Mouse (Mus musculus): ENCODE data around the gene Gstp3.
A peak's percentile ranks its signal among the peaks of the same experiment; 100 is the strongest.
"Not testable (repeated sequence)": the region's sequence is repeated elsewhere in the genome, so short reads cannot be mapped to it uniquely, and the experiment has no call there.

Gstp3 gene

DNA sequence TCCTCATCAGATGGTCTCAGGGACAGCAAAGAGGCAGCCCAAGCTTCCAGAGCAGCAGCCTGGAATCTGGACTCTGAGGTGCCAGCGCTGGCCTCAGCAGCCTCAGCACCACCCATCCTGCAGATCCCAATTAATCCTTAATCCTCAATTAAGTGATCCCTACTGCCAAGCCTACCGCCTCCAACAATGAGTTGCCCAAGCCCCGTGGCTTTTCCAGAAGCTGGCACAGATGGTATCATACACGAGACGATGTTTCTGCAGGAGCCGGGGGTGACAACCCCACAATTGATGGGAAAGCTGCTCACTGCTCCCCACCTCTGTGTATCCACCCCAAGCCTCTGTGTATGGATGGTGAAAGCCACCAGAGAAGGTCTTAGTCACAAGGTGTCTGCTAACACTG lies 29.8 kb upstream of the Gstp3 start:
- no peak for DNase-seq

DNA sequence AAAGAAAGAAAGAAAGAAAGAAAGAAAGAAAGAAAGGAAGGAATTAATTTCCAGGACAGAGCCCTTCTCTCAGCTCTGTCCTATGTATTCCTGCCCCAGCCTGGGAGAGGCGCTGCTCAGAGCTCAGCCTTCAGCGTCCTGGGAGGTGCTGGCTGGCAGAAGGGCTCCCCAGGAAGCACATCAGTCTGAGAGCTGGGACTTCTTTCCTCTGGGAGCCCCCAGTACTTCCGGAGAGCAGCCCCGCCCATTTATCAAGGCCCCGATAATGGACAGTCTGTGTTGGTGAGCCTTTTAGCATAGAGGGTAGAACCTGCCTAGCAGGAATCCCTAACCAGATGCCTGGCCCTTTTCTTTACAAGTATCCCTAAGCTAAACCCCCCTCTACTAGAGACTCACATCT lies 28.8 kb upstream of the Gstp3 start:
- no peak for DNase-seq

DNA sequence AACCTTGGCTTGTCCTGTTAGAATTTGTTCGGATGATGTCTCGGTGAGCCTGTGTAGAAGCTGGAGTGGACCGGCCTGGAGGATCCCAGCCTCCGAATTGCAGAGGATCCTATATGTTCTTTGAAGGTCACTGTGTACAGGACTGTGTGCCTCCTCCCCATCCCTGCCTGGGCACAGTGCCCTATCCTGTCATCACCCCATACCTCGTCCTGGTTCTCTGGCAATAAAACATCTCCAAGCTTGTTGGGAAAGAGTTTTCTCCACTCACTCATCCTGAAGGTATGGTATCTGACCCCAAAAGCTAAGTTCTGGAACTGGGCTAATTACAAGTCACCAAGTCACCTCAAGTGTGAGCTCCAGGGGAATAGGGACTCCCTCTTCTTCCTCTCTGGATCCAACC lies 27.7 kb upstream of the Gstp3 start:
- DNase-seq, result peak in 1 of 2 experiments; percentile 16

- no peak for DNase-seq
These were observed 26.8 kb upstream of the Gstp3 start for GRCm38 (mm10) chr19:4086156-4086555.

DNA sequence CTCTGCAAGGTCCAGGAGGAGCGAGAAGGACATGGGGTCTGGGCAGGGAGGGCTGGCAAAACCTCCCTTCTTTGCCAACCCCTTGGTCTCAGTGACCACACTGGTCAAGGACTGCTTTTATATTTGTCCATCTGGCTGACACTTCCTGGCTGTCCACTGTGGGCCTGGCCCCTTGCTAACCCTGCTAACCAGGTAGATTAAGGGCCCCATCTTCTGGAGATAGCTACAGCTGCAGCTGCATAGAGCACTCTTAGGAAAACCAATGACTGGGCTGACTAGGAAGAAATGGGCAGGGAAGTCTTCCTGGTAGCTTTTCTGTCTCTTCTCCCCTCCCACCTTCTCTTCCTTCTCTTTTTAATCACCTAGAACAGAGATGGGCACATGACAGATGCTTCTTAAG lies 25.6 kb upstream of the Gstp3 start:
- peak in 1 of 2 experiments; percentile 27 for DNase-seq

DNA sequence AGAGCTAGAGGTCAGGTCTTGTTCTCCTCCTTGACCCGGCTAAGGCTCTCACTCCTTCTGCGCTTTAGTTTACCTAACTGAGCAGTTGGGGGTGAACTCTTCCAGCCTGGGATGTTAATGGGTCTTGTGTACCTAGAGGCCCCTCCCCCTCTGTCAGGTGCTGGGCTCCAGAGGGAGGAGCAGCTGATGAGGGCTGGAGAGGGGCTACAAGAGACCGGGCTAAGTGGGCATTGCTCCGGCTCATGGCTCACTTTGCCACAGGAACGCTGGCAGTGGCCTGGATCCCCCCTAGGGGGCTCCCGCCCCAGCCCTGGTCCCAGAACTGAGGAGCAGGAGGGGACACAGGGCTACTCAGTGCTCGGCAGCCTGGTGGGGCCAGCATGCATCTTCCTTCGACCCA lies 24.5 kb upstream of the Gstp3 start:
- DNase-seq, result no peak

- peak in 1 of 2 experiments; percentile 44 for DNase-seq
These were observed 23.9 kb upstream of the Gstp3 start for GRCm38 (mm10) chr19:4083316-4083715.

DNA sequence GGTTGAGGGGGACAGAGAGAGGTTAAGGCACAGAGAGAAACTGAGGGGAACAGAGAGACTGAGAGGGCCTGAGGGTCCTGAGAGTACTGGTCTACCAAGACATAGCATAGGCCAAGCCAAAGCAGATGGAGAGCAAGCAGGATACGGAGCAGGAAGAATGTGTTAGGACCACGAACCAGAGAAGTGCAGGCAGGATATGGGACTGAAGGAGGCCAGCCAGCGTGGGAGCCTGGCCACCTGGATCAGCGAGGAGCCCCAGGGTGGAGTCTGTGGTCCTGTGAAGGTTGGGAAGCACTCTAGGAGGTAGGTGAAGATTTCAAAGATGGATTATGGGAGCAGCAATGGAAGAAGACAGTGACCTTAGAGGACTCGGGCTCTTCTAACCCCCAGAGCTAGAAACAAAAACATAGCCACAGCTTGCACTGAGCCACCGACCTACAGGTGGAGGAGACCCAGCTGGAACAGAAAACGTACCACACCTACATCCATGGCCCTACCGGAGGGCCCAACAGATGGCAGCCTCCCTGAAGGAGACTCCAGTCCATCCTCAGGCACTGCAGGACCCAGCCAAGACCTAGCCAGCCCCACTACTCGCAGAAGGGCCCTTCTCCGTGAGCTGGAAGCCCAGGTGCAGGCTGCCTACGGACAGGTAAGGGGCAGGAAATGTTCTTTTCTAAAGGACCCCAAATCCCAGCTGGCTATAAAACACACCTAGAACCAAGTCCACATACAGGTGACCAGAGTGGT lies 23.0 kb upstream of the Gstp3 start:
- peak in 1 of 2 experiments; percentile 44 for DNase-seq

DNA sequence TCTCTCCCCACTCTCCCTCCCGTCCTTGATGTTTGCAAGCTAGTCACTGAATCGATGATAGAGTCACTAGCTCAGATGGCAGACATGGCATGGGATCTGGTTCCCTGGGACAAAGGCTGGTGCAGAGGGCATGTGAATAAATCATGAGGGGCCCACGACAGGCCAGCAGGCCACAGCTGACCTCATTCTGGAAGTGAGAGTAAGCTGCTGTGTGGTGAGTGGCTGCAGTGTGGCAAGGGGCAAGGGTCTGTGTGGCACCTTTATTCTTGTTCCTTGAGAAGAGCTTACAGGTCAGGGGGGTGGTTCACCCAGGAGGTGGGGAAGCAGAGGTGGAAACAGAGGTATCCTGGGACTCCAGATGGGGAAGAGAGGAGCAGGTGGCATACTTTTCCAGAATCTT lies 22.0 kb upstream of the Gstp3 start, which contains the start of gene Cabp2:
Cabp2 (plus strand) TSS at position 185 of the 400 bp plus-strand sequence.
- no peak for DNase-seq

DNA sequence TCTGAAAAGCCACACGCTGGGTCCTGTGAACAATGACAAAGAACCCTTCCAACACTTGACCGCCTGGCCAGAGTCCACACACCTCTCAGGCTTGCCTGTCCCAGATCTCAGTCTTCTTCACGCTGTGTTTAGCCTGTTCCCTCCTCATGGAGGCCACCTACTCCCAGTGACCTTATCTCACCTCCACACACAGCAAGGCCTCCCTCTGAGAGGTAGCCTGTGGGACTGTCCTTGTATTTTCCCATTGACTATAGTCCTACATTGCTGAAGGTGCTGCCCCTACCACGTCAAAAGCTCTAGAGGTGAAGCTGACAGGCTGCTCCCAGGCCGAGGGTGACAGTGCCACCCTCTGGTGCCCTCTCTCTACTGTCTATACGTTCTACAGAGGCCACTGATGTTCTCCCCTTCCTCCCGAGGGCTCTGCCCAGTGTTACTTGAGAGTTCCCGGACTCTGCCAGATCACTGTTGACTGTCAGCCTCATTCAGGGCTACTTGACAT lies 21.2 kb upstream of the Gstp3 start:
- peak; percentile 85 to 90 for DNase-seq

DNA sequence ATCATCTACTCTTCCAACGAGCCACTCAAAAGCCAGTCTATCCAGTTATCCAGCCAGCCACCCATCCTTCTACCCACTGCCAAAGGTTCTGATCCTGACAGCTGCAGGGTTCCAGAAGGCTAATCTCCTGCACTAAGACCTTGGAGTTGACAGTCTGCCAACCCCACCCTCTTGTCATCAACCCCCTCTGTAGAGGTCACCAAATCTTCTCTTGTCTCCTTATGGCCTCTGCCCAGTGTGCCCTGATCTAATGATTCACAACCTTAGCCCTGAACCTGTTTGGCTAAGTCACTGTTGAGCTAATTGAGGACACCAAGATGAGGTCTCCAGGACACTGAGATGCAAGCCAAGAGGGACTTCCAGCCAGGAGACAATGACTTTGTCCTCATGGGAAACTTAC lies 20.2 kb upstream of the Gstp3 start:
- DNase-seq, result no peak

DNA sequence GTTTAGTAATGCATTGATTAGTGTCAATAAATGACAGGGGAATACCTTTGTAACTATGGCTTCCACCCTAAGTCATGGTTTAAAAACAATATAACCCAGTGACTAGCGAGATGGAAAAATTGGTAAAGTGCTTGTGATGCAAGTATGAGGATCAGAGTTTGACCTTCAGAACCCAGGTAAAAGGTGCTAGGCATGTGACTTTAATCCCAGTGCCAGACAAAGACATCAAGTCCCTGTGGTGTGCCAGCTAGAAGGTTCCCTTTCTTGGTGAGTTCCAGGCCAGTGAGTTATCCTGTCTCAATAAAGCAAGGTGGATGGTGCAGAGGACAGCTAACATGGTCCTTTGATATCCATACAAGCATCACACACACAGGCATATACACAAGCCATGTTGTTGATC lies 16.2 kb upstream of the Gstp3 start:
- DNase-seq, result no peak

DNA sequence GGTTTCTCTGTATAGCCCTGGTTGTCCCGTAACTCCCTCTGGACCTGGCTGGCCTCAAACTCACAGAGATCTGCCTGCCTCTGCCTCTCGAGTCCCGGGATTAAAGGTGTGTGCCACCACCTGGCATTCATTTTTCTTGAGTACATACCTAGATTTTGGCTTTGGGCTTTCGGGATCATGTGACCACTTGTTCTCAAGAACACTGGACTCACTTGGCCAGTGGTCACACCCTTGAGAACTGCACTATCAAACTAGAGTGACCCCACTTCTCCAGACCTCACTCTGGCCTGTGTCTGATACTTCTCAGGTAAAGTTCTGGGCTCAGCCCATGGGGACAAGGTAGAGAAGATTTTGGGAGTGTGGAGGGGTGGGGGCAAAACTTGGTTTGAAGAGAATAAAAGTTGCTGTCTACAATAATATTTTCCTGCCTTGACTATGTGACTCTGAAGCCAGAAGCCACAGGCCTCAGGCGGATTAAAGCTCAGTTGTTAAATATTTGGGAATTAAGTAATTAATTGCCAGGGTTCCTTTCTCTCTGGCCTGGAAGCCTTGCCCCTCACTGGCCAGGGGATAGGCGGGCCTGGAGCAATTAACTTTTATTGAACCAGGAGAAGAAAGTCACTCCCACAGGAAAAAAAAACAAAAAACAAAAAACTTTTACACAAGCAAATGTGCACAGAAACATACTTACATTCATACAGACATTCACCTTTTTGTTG lies 13.5 kb upstream of the Gstp3 start:
- DNase-seq, result no peak

GRCm38 (mm10) chr19:4071406-4071805 lies 12.0 kb upstream of the Gstp3 start:
- DNase-seq, result peak; percentile 45 to 48

GRCm38 (mm10) chr19:4070756-4071155 lies 11.4 kb upstream of the Gstp3 start:
- DNase-seq, result no peak

DNA sequence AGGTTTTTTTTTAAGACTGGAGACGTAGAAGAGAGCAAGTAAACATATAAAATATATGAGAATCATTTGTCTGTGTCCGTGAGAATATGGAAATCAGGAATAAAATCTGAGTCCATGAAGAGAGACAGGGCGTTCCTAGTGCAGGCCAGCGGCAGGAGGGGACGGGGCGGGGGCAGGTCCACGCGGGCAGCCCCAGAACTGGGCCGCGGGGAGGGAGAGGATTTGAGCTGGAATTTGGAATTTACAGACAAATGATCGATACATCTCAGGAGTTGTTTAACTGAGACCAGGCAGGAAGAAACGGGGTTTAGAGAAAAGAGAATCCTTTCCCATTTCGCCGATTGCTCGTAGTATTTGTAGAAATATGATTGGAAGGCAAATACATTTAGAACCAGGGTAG lies 10.9 kb upstream of the Gstp3 start:
- DNase-seq, result no peak

GRCm38 (mm10) chr19:4068717-4069410 lies 9.5 kb upstream of the Gstp3 start:
- DNase-seq, result no peak

DNA sequence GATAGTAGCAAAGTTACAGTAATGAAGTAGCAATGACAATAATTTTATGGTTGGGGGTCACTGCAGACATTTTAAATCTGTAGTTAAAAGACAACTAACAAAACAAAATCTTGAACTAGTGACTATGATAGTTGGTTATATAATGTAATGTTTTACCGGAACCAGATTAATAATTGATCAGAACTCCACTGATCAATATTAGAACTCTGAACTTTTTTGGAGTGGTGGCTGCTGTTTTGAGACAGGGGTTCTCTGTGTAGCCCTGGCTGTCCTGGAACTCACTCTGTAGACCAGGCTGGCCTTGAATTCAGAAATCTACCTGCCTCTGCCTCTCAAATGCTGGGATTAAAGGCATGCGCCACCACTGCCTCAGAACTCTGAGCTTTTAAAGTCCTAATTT lies 8.9 kb upstream of the Gstp3 start:
- DNase-seq, result not testable (repeated sequence)

- no peak for DNase-seq
These were observed 7.5 kb upstream of the Gstp3 start for GRCm38 (mm10) chr19:4066877-4067276.

- no peak for DNase-seq
These were observed 6.9 kb upstream of the Gstp3 start for GRCm38 (mm10) chr19:4066280-4066679.

GRCm38 (mm10) chr19:4064501-4064900 lies 5.1 kb upstream of the Gstp3 start:
- not testable (repeated sequence) for DNase-seq

DNA sequence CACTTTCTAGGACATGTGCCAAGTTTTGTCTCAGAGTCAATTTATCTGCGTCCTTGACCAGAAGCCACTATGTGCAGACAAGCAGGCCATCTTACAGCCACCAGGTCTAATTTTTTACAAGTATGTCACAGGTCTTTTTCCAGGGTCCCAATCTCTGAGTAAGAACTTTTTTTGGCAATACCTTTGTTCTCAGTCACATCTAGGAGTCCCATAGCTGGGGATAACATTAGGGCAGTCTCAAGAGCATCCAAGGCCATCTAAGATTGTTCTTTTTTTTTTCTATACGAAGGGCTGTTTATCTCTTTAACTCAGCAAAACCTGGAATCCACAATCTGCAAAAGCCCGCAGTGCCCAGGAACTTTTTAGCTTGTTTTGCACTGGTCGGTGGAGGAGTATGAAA lies 4.0 kb upstream of the Gstp3 start:
- not testable (repeated sequence) for DNase-seq

- no peak for DNase-seq
These were observed 1.6 kb upstream of the Gstp3 start for GRCm38 (mm10) chr19:4060899-4061465.
